Mouse (Mus musculus) heart, postnatal 0 days (tissue): ENCODE measurements at regions not wholly inside any gene's neighbourhood (a gene's known extent, or its start where the extent isn't known, plus 50 kb on each side); places are given as distances from the start of the nearest gene placed in this dataset.

Experiments
- CTCF ChIP-seq: IDR thresholded peaks from 2 replicates; pipeline ENCODE4 v1.5.1; 2016; ENCODE audit warnings: antibody characterized with exemption, control low read depth, low read depth
- EP300 ChIP-seq: IDR thresholded peaks from 2 replicates; pipeline ENCODE4 v1.6.1; 2016; ENCODE audit warnings: antibody characterized with exemption, low read depth

DNA sequence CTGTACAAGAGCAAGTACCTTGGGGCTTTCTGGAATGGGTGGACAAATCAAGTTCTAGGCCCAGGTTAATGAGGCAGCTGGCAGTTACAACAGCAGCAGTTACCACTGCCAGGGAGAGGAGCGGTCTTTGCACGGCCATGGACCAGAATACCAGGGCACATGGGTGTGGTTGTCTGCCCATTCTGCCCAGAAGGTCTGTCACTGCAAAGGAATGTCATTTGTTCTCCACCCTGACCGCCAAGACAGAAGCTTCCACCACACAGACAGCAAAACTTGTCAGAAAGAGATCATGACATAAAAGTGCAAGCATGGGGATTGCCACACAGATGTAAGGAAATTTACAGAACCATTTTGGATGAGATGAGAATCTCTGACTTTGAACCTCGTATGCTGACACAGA is 151.8 kb upstream of the Pabpc6 start:
- no peak for TF ChIP-seq CTCF
- TF ChIP-seq EP300 = no peak
